Mouse (Mus musculus): Measurements from ENCODE around the gene Sesn3. TPM values are rescaled to one million over a fixed set of nuclear protein-coding genes. Genes with fewer than 3 reads are reported as not detected.
A peak's percentile ranks its signal among the peaks of the same experiment; 100 is the strongest.

Sesn3 gene
- polyA plus RNA-seq, 1 experiment from 2014 or later, result 29.1 TPM

GRCm38 (mm10) chr9:14274586-14274985, 281 bp upstream of the Sesn3 start:
- peak overlapping the region; percentile 35 for H3K4me2 ChIP-seq (ENCODE audit: low read depth, severe bottlenecking)
- no peaks in the 10 kb centered on the region for H3K36me3 ChIP-seq (ENCODE audit: control insufficient read depth, insufficient read depth, low read length)
- no peak overlapping the region; the same call in 1 of the 2 replicates for H3K4me3 ChIP-seq (ENCODE audit: low read depth, low read length)
- DNase-seq (ENCODE audit: low spot score), result no peak
- H3K9ac ChIP-seq (ENCODE audit: low read length), result peak overlapping the region; percentile 56
- WGBS, result 39% methylated on average over 5 of the region's 5 CpGs
- no peaks in the 10 kb centered on the region for H3K27me3 ChIP-seq (ENCODE audit: control insufficient read depth, insufficient read depth, low read length)
- H3K4me1 ChIP-seq (ENCODE audit: control insufficient read depth, insufficient read depth, low read length), result 0 out of 2 replicates have a peak, but pooled peaks cover 2% of the 10 kb centered on the region
- H3K27ac ChIP-seq (replicated peaks; ENCODE audit: low read depth, low read length), result peak overlapping the region; percentile 68; the same call in 1 of the 2 replicates
- H3K9me3 ChIP-seq (ENCODE audit: control insufficient read depth, low read length), result no peaks in the 10 kb centered on the region
- ATAC-seq (ENCODE audit: insufficient number of reproducible peaks, low FRiP score, low TSS enrichment, low read depth), result no peak

- Histone ChIP-seq H3K27ac (replicated peaks; ENCODE audit: low read depth, low read length) (peak overlapping the region; percentile 88), H3K9me3 (ENCODE audit: control insufficient read depth, low read length) (no peaks in the 10 kb centered on the region), H3K4me2 (ENCODE audit: low read depth, severe bottlenecking) (peak overlapping the region; percentile 47), H3K4me3 (ENCODE audit: low read depth, low read length) (peak overlapping the region; percentile 67), H3K36me3 (ENCODE audit: control insufficient read depth, insufficient read depth, low read length) (no peaks in the 10 kb centered on the region), H3K27me3 (ENCODE audit: control insufficient read depth, insufficient read depth, low read length) (no peaks in the 10 kb centered on the region), H3K4me1 (ENCODE audit: control insufficient read depth, insufficient read depth, low read length) (0 out of 2 replicates have a peak, but pooled peaks cover 2% of the 10 kb centered on the region), H3K9ac (ENCODE audit: low read length) (peak overlapping the region; percentile 88)
- ATAC-seq (ENCODE audit: insufficient number of reproducible peaks, low FRiP score, low TSS enrichment, low read depth), result peak; percentile 99
- 0% methylated on average over 52 of the region's 54 CpGs for WGBS
- peak; percentile 98 for DNase-seq (ENCODE audit: low spot score)
Measured at GRCm38 (mm10) chr9:14275792-14276480, 1.1 kb downstream of the Sesn3 start.

GRCm38 (mm10) chr9:14276481-14277287, 1.8 kb downstream of the Sesn3 start:
- peak overlapping the region; percentile 47 for H3K4me2 ChIP-seq (ENCODE audit: low read depth, severe bottlenecking)
- 0% methylated on average over 43 of the region's 61 CpGs for WGBS
- peak; percentile 63 for DNase-seq (ENCODE audit: low spot score)
- no peaks in the 10 kb centered on the region for H3K36me3 ChIP-seq (ENCODE audit: control insufficient read depth, insufficient read depth, low read length)
- 0 out of 2 replicates have a peak, but pooled peaks cover 2% of the 10 kb centered on the region for H3K4me1 ChIP-seq (ENCODE audit: control insufficient read depth, insufficient read depth, low read length)
- ATAC-seq (ENCODE audit: insufficient number of reproducible peaks, low FRiP score, low TSS enrichment, low read depth), result peak; percentile 62; the same call in 1 of the 2 replicates
- H3K4me3 ChIP-seq (ENCODE audit: low read depth, low read length), result peak overlapping the region; percentile 67
- peak overlapping the region; percentile 88 for H3K27ac ChIP-seq (replicated peaks; ENCODE audit: low read depth, low read length)
- peak overlapping the region; percentile 88 for H3K9ac ChIP-seq (ENCODE audit: low read length)
- no peaks in the 10 kb centered on the region for H3K27me3 ChIP-seq (ENCODE audit: control insufficient read depth, insufficient read depth, low read length)
- H3K9me3 ChIP-seq (ENCODE audit: control insufficient read depth, low read length), result no peaks in the 10 kb centered on the region

- peak; percentile 34 for DNase-seq (ENCODE audit: low spot score)
- Histone ChIP-seq H3K9ac (ENCODE audit: low read length) (no peak overlapping the region; the same call in 1 of the 2 replicates), H3K4me2 (ENCODE audit: low read depth, severe bottlenecking) (peak overlapping the region; percentile 47), H3K27me3 (ENCODE audit: control insufficient read depth, insufficient read depth, low read length) (no peaks in the 10 kb centered on the region), H3K36me3 (ENCODE audit: control insufficient read depth, insufficient read depth, low read length) (no peaks in the 10 kb centered on the region), H3K4me1 (ENCODE audit: control insufficient read depth, insufficient read depth, low read length) (0 out of 2 replicates have a peak, but pooled peaks cover 2% of the 10 kb centered on the region), H3K9me3 (ENCODE audit: control insufficient read depth, low read length) (no peaks in the 10 kb centered on the region), H3K27ac (replicated peaks; ENCODE audit: low read depth, low read length) (peak overlapping the region; percentile 52; the same call in 1 of the 2 replicates), H3K4me3 (ENCODE audit: low read depth, low read length) (peak overlapping the region; percentile 67)
- 2% methylated on average over 7 of the region's 7 CpGs for WGBS
- ATAC-seq (ENCODE audit: insufficient number of reproducible peaks, low FRiP score, low TSS enrichment, low read depth), result no peak
Measured at GRCm38 (mm10) chr9:14277365-14277991, 2.6 kb downstream of the Sesn3 start.

GRCm38 (mm10) chr9:14280696-14281095, 5.8 kb downstream of the Sesn3 start:
- no peak for ATAC-seq (ENCODE audit: insufficient number of reproducible peaks, low FRiP score, low TSS enrichment, low read depth)
- H3K27ac ChIP-seq (replicated peaks; ENCODE audit: low read depth, low read length), result no peak overlapping the region
- WGBS, result 89% methylated on average over 1 of the region's 1 CpGs

GRCm38 (mm10) chr9:14285036-14285435, 10.2 kb downstream of the Sesn3 start:
- no peak overlapping the region for H3K9ac ChIP-seq (ENCODE audit: low read length)
- no peaks in the 10 kb centered on the region for H3K27me3 ChIP-seq (ENCODE audit: control insufficient read depth, insufficient read depth, low read length)
- no peak overlapping the region for H3K4me3 ChIP-seq (ENCODE audit: low read depth, low read length)
- no peaks in the 10 kb centered on the region for H3K9me3 ChIP-seq (ENCODE audit: control insufficient read depth, low read length)
- DNase-seq (ENCODE audit: low spot score), result no peak
- ATAC-seq (ENCODE audit: insufficient number of reproducible peaks, low FRiP score, low TSS enrichment, low read depth), result no peak
- 66% methylated on average over 3 of the region's 3 CpGs for WGBS
- no peaks in the 10 kb centered on the region for H3K36me3 ChIP-seq (ENCODE audit: control insufficient read depth, insufficient read depth, low read length)
- H3K27ac ChIP-seq (replicated peaks; ENCODE audit: low read depth, low read length), result no peak overlapping the region
- no peaks in the 10 kb centered on the region for H3K4me1 ChIP-seq (ENCODE audit: control insufficient read depth, insufficient read depth, low read length)
- H3K4me2 ChIP-seq (ENCODE audit: low read depth, severe bottlenecking), result no peak overlapping the region

More at GRCm38 (mm10) chr9:14280696-14281095, 5.8 kb downstream of the Sesn3 start:
- no peaks in the 10 kb centered on the region for H3K27me3 ChIP-seq (ENCODE audit: control insufficient read depth, insufficient read depth, low read length)
- no peaks in the 10 kb centered on the region for H3K9me3 ChIP-seq (ENCODE audit: control insufficient read depth, low read length)
- H3K4me2 ChIP-seq (ENCODE audit: low read depth, severe bottlenecking), result no peak overlapping the region
- no peak overlapping the region for H3K4me3 ChIP-seq (ENCODE audit: low read depth, low read length)
- no peak for DNase-seq (ENCODE audit: low spot score)
- no peaks in the 10 kb centered on the region for H3K4me1 ChIP-seq (ENCODE audit: control insufficient read depth, insufficient read depth, low read length)
- H3K36me3 ChIP-seq (ENCODE audit: control insufficient read depth, insufficient read depth, low read length), result no peaks in the 10 kb centered on the region
- no peak overlapping the region for H3K9ac ChIP-seq (ENCODE audit: low read length)

GRCm38 (mm10) chr9:14287234-14287633, 12.4 kb downstream of the Sesn3 start:
- no peak overlapping the region for H3K4me2 ChIP-seq (ENCODE audit: low read depth, severe bottlenecking)
- 92% methylated on average over 1 of the region's 1 CpGs for whole genome bisulfite sequencing
- H3K9me3 ChIP-seq (ENCODE audit: control insufficient read depth, low read length), result no peaks in the 10 kb centered on the region
- no peak overlapping the region for H3K27ac ChIP-seq (replicated peaks; ENCODE audit: low read depth, low read length)
- H3K4me3 ChIP-seq (ENCODE audit: low read depth, low read length), result no peak overlapping the region
- H3K9ac ChIP-seq (ENCODE audit: low read length), result no peak overlapping the region
- no peaks in the 10 kb centered on the region for H3K27me3 ChIP-seq (ENCODE audit: control insufficient read depth, insufficient read depth, low read length)
- H3K36me3 ChIP-seq (ENCODE audit: control insufficient read depth, insufficient read depth, low read length), result no peaks in the 10 kb centered on the region
- ATAC-seq (ENCODE audit: insufficient number of reproducible peaks, low FRiP score, low TSS enrichment, low read depth), result no peak
- H3K4me1 ChIP-seq (ENCODE audit: control insufficient read depth, insufficient read depth, low read length), result no peaks in the 10 kb centered on the region
- no peak for DNase-seq (ENCODE audit: low spot score)

GRCm38 (mm10) chr9:14288500-14288899, 13.6 kb downstream of the Sesn3 start:
- ATAC-seq (ENCODE audit: insufficient number of reproducible peaks, low FRiP score, low TSS enrichment, low read depth), result no peak
- Histone ChIP-seq H3K4me1 (ENCODE audit: control insufficient read depth, insufficient read depth, low read length) (no peaks in the 10 kb centered on the region), H3K27me3 (ENCODE audit: control insufficient read depth, insufficient read depth, low read length) (no peaks in the 10 kb centered on the region), H3K9ac (ENCODE audit: low read length) (no peak overlapping the region), H3K4me2 (ENCODE audit: low read depth, severe bottlenecking) (no peak overlapping the region), H3K27ac (replicated peaks; ENCODE audit: low read depth, low read length) (no peak overlapping the region), H3K4me3 (ENCODE audit: low read depth, low read length) (no peak overlapping the region), H3K9me3 (ENCODE audit: control insufficient read depth, low read length) (no peaks in the 10 kb centered on the region), H3K36me3 (ENCODE audit: control insufficient read depth, insufficient read depth, low read length) (no peaks in the 10 kb centered on the region)
- DNase-seq (ENCODE audit: low spot score), result no peak
